In genomic region chr2:127832103-127832832, GRCm38 (mm10) we compare ENCODE assay signal across 8 mouse cellular contexts. TPM values are rescaled to one million over a fixed set of nuclear protein-coding genes. Genes with fewer than 3 reads are reported as not detected.
DNase-seq lines count a peak whose midpoint lies in the region; ATAC-seq and TF ChIP-seq lines count a peak whose summit lies in the region.

No protein-coding gene starts in this region.

- H3K27ac ChIP-seq in left cerebral cortex, adult 2 months = no peak overlapping the region
- H3K27ac ChIP-seq in forebrain, embryonic 11.5 days (ENCODE audit: low read depth, low read length) = no peak overlapping the region
- peak overlapping the region; percentile 24; the same call in 1 of the 2 replicates for H3K27ac ChIP-seq in limb, embryonic 15.5 days
- H3K27ac ChIP-seq in neural tube, embryonic 13.5 days (replicated peaks) = no peak overlapping the region

- peak overlapping the region; percentile 53; the same call in 1 of the 2 replicates for H3K4me2 ChIP-seq in forebrain, embryonic 11.5 days (ENCODE audit: low read depth, low read length, severe bottlenecking)
- peak overlapping the region; percentile 88 for H3K4me2 ChIP-seq in limb, embryonic 15.5 days
- peak overlapping the region; percentile 87 for H3K4me2 ChIP-seq in neural tube, embryonic 13.5 days

- H3K36me3 ChIP-seq in forebrain, embryonic 11.5 days (ENCODE audit: control insufficient read depth, insufficient read depth, low read length) = no peaks in the 10 kb centered on the region; the same call in 1 of the 2 replicates
- 0 out of 2 replicates have a peak, but pooled peaks cover under 1% of the 10 kb centered on the region for H3K36me3 ChIP-seq in limb, embryonic 15.5 days
- H3K36me3 ChIP-seq in neural tube, embryonic 13.5 days = no peaks in the 10 kb centered on the region

- 43% methylated on average over 11 of the region's 11 CpGs for WGBS in forebrain, embryonic 11.5 days
- 38% methylated on average over 11 of the region's 11 CpGs for WGBS in limb, embryonic 15.5 days
- 40% methylated on average over 11 of the region's 11 CpGs for WGBS in neural tube, embryonic 13.5 days

- H3K27me3 ChIP-seq in forebrain, embryonic 11.5 days (ENCODE audit: control insufficient read depth, insufficient read depth, low read length) = no peaks in the 10 kb centered on the region
- peaks cover 7% of the 10 kb centered on the region; the same call in 1 of the 2 replicates for H3K27me3 ChIP-seq in limb, embryonic 15.5 days
- H3K27me3 ChIP-seq in neural tube, embryonic 13.5 days = peaks cover 8% of the 10 kb centered on the region

- peak; percentile 30; the same call in 1 of the 2 replicates for ATAC-seq in forebrain, embryonic 11.5 days (replicated peaks; ENCODE audit: low FRiP score)
- ATAC-seq in limb, embryonic 15.5 days (ENCODE audit: insufficient number of reproducible peaks, low FRiP score, low TSS enrichment, low read depth) = no peak
- ATAC-seq in neural tube, embryonic 13.5 days (ENCODE audit: low read depth) = peak; percentile 67

- peaks cover 3% of the 10 kb centered on the region; the same call in 1 of the 2 replicates for H3K4me1 ChIP-seq in forebrain, embryonic 11.5 days (replicated peaks; ENCODE audit: control insufficient read depth, insufficient read depth, low read length)
- peaks cover 9% of the 10 kb centered on the region; the same call in 1 of the 2 replicates for H3K4me1 ChIP-seq in limb, embryonic 15.5 days
- peaks cover 12% of the 10 kb centered on the region for H3K4me1 ChIP-seq in neural tube, embryonic 13.5 days (replicated peaks)

- intact Hi-C loops in left cerebral cortex, adult 2 months (cut with DNase I) = no loop called here

- no peak for TF ChIP-seq CTCF in left cerebral cortex, adult 2 months (IDR thresholded peaks at IDR 0.05)

- H3K9ac ChIP-seq in forebrain, embryonic 11.5 days (ENCODE audit: low read length) = peak overlapping the region; percentile 37; the same call in 1 of the 2 replicates
- 0 out of 2 replicates have a peak overlapping the region, but pooled peaks have one; percentile 7 for H3K9ac ChIP-seq in limb, embryonic 15.5 days
- H3K9ac ChIP-seq in neural tube, embryonic 13.5 days = peak overlapping the region; percentile 66

- no peak for DNase-seq in left cerebral cortex, adult 2 months (ENCODE audit: extremely low spot score in 1 of 2, low spot score in 2 of 2)
- DNase-seq in left cerebral cortex, adult 8-10 months (ENCODE audit: low spot score in 2 of 2) = no peak
- DNase-seq in forebrain, embryonic 11.5 days (ENCODE audit: low spot score) = no peak
- DNase-seq in layer of hippocampus, postnatal 14 days (ENCODE audit: low spot score in 2 of 2) = no peak
- DNase-seq in layer of hippocampus, postnatal 36 days = no peak
- DNase-seq in cerebellum, adult 9-10 months = no peak

- H3K4me3 ChIP-seq in left cerebral cortex, adult 2 months = peak overlapping the region; percentile 52
- peak overlapping the region; percentile 75 for H3K4me3 ChIP-seq in forebrain, embryonic 11.5 days (ENCODE audit: low read depth, low read length)
- H3K4me3 ChIP-seq in limb, embryonic 15.5 days = peak overlapping the region; percentile 73
- peak overlapping the region; percentile 57 for H3K4me3 ChIP-seq in neural tube, embryonic 13.5 days

- H3K9me3 ChIP-seq in forebrain, embryonic 11.5 days (ENCODE audit: control insufficient read depth, low read length) = no peaks in the 10 kb centered on the region
- H3K9me3 ChIP-seq in limb, embryonic 15.5 days = no peaks in the 10 kb centered on the region
- no peaks in the 10 kb centered on the region for H3K9me3 ChIP-seq in neural tube, embryonic 13.5 days

RNA-seq across cellular contexts. Expression of gene Bub1, which starts 0.6 kb away (rescaled TPM):
- total RNA-seq in left cerebral cortex, adult 2 months (2021) = under 1 TPM in 1 of 2 experiments, not detected in 1; 0.16 TPM
- under 1 TPM; 0.14 to 0.95 (median 0.20) TPM for total RNA-seq in left cerebral cortex, adult 8-10 months (2022)
- polyA plus RNA-seq in forebrain, embryonic 11.5 days (2014; fragmentation: Nextera tagmentation; extraction: Ambion mirVana) = 59.1 and 67.0 TPM in 2 replicates
- polyA plus RNA-seq in limb, embryonic 15.5 days (2015; fragmentation: Nextera tagmentation; extraction: Ambion mirVana) = 34.7 and 36.8 TPM in 2 replicates
- 9.3 and 13.0 TPM in 2 replicates for polyA plus RNA-seq in neural tube, embryonic 13.5 days (2015; fragmentation: Nextera tagmentation; extraction: Ambion mirVana)
- 1 to 10 TPM; 1.4 TPM for total RNA-seq in layer of hippocampus, postnatal 14 days (2021)
- total RNA-seq in layer of hippocampus, postnatal 36 days (2021) = under 1 TPM; 0.37 to 0.38 TPM

RNA-seq across cellular contexts. Expression of gene Acoxl, which starts 6.4 kb away (rescaled TPM):
- total RNA-seq in left cerebral cortex, adult 2 months (2021) = not detected
- not detected for total RNA-seq in left cerebral cortex, adult 8-10 months (2022)
- 0.12 TPM in 1 of 2 replicates, not detected in the other for polyA plus RNA-seq in forebrain, embryonic 11.5 days (2014; fragmentation: Nextera tagmentation; extraction: Ambion mirVana)
- polyA plus RNA-seq in limb, embryonic 15.5 days (2015; fragmentation: Nextera tagmentation; extraction: Ambion mirVana) = 0.09 TPM in 1 of 2 replicates, not detected in the other
- polyA plus RNA-seq in neural tube, embryonic 13.5 days (2015; fragmentation: Nextera tagmentation; extraction: Ambion mirVana) = 0.20 TPM in 1 of 2 replicates, not detected in the other
- total RNA-seq in layer of hippocampus, postnatal 14 days (2021) = not detected
- total RNA-seq in layer of hippocampus, postnatal 36 days (2021) = not detected

RNA-seq across cellular contexts. Expression of gene Mtln, which starts 40.0 kb away (rescaled TPM):
- 10 to 100 TPM; 50.3 to 51.2 TPM for total RNA-seq in left cerebral cortex, adult 2 months (2021)
- 10 to 100 TPM; 38.4 to 47.6 (median 44.3) TPM for total RNA-seq in left cerebral cortex, adult 8-10 months (2022)
- polyA plus RNA-seq in forebrain, embryonic 11.5 days (2014; fragmentation: Nextera tagmentation; extraction: Ambion mirVana) = 30.2 and 34.7 TPM in 2 replicates
- polyA plus RNA-seq in limb, embryonic 15.5 days (2015; fragmentation: Nextera tagmentation; extraction: Ambion mirVana) = 36.3 and 41.8 TPM in 2 replicates
- 31.9 and 38.3 TPM in 2 replicates for polyA plus RNA-seq in neural tube, embryonic 13.5 days (2015; fragmentation: Nextera tagmentation; extraction: Ambion mirVana)
- 10 to 100 TPM; 40.5 to 46.6 TPM for total RNA-seq in layer of hippocampus, postnatal 14 days (2021)
- 10 to 100 TPM; 54.5 to 57.6 TPM for total RNA-seq in layer of hippocampus, postnatal 36 days (2021)

RNA-seq across cellular contexts. Expression of gene Nphp1, which starts 43.6 kb away (rescaled TPM):
- 10 to 100 TPM; 15.5 to 18.2 TPM for total RNA-seq in left cerebral cortex, adult 2 months (2021)
- 10 to 100 TPM; 13.2 to 17.8 (median 17.1) TPM for total RNA-seq in left cerebral cortex, adult 8-10 months (2022)
- 34.1 and 36.0 TPM in 2 replicates for polyA plus RNA-seq in forebrain, embryonic 11.5 days (2014; fragmentation: Nextera tagmentation; extraction: Ambion mirVana)
- 24.5 and 27.4 TPM in 2 replicates for polyA plus RNA-seq in limb, embryonic 15.5 days (2015; fragmentation: Nextera tagmentation; extraction: Ambion mirVana)
- polyA plus RNA-seq in neural tube, embryonic 13.5 days (2015; fragmentation: Nextera tagmentation; extraction: Ambion mirVana) = 14.5 and 15.0 TPM in 2 replicates
- total RNA-seq in layer of hippocampus, postnatal 14 days (2021) = 10 to 100 TPM; 20.3 to 21.3 TPM
- 10 to 100 TPM; 18.3 to 21.0 TPM for total RNA-seq in layer of hippocampus, postnatal 36 days (2021)

Comparison
In these comparisons a context has a peak if more than half of its experiments do, and no peak if none do; other contexts are left out.
1. H3K9ac ChIP-seq: peak in every context shown above with its lines; median percentile 66 in neural tube, embryonic 13.5 days; 37 in forebrain, embryonic 11.5 days; 7 in limb, embryonic 15.5 days.